Mouse (Mus musculus) C2C12 (cell line): Measurements from ENCODE around the gene Knstrn. TPM values are rescaled to one million over a fixed set of nuclear protein-coding genes. Genes with fewer than 3 reads are reported as not detected.

Source experiments
- H3K27me3 ChIP-seq: one replicate; pipeline ENCODE4 v1.6.1; 2011; ENCODE audit not compliant: control insufficient read depth, insufficient read depth, insufficient read length
- H3K36me3 ChIP-seq: one replicate; pipeline ENCODE4 v1.6.1; 2011; ENCODE audit not compliant: control insufficient read depth, insufficient read depth
- H3K4me3 ChIP-seq: one replicate; pipeline ENCODE4 v1.5.1; 2011; ENCODE audit warnings: mild to moderate bottlenecking, control low read depth; ENCODE audit not compliant: poor library complexity, insufficient read depth, severe bottlenecking
- H3K79me2 ChIP-seq: one replicate; pipeline ENCODE4 v1.6.1; 2011; ENCODE audit not compliant: control insufficient read depth, insufficient read depth
- H3K79me3 ChIP-seq: one replicate; pipeline ENCODE4 v1.6.1; 2011; ENCODE audit warnings: low read depth, control low read depth
- H3ac ChIP-seq: one replicate; pipeline ENCODE3; 2011; ENCODE audit warnings: low read depth; ENCODE audit not compliant: control insufficient read depth, insufficient read length
- CEBPB ChIP-seq: IDR thresholded peaks from one replicate; pipeline ENCODE4 v1.6.1; 2011; ENCODE audit warnings: low read depth, mild to moderate bottlenecking, control low read depth, moderate library complexity
- CTCF ChIP-seq: IDR thresholded peaks from one replicate; pipeline ENCODE4 v1.5.1; 2011; ENCODE audit not compliant: control insufficient read depth, insufficient read depth, insufficient read length
- FOSL1 ChIP-seq: IDR thresholded peaks from one replicate; pipeline ENCODE4 v1.8.0; 2011; ENCODE audit warnings: mild to moderate bottlenecking, low read length; ENCODE audit not compliant: poor library complexity, insufficient read depth, severe bottlenecking
- MAX ChIP-seq: IDR thresholded peaks from one replicate; pipeline ENCODE4 v1.6.1; 2011; ENCODE audit warnings: mild to moderate bottlenecking, control low read depth
- MYOD1 ChIP-seq: IDR thresholded peaks from one replicate; pipeline ENCODE4 v1.6.1; 2011; ENCODE audit warnings: low read depth; ENCODE audit not compliant: control insufficient read depth, insufficient read length
- MYOG ChIP-seq: IDR thresholded peaks from one replicate; pipeline ENCODE4 v1.6.1; 2011; ENCODE audit not compliant: control insufficient read depth, insufficient read length; ENCODE audit errors: extremely low read depth
- USF1 ChIP-seq: IDR thresholded peaks from one replicate; pipeline ENCODE4 v1.6.1; 2011; ENCODE audit warnings: low read depth, mild to moderate bottlenecking, control low read depth, moderate library complexity
- polyA plus RNA-seq: library from polyadenylated mRNA; unstranded; fragments of >200 nt; fragmentation: generic; extraction: Trizol; gene quantifications from one replicate; pipeline ENCODE4 v1.2.1, GENCODE M21; 2012; ENCODE audit warnings: missing spikeins

The Knstrn gene
- polyA plus RNA-seq, 1 experiment, result 76.0 TPM

- peaks cover 28% of the 10 kb centered on the region for H3K27me3 ChIP-seq
- no peak overlapping the region for H3K4me3 ChIP-seq
- TF ChIP-seq CEBPB (no peak), USF1 (no peak), MYOG (no peak), MYOD1 (no peak), CTCF (no peak), FOSL1 (no peak), MAX (no peak)
- H3K79me3 ChIP-seq, result no peaks in the 10 kb centered on the region
- no peaks in the 10 kb centered on the region for H3K79me2 ChIP-seq
- H3ac ChIP-seq, result no peak overlapping the region
- no peaks in the 10 kb centered on the region for H3K36me3 ChIP-seq
Measured at GRCm38 (mm10) chr2:118887845-118888548, 74.2 kb downstream of the Knstrn start.

- H3K27me3 ChIP-seq, result peaks cover 26% of the 10 kb centered on the region
- no peaks in the 10 kb centered on the region for H3K79me2 ChIP-seq
- H3K36me3 ChIP-seq, result no peaks in the 10 kb centered on the region
- TF ChIP-seq MAX (no peak), FOSL1 (no peak), CEBPB (no peak), MYOG (no peak)
- H3K4me3 ChIP-seq, result no peak overlapping the region
- no peak overlapping the region for H3ac ChIP-seq
- no peaks in the 10 kb centered on the region for H3K79me3 ChIP-seq
Measured at GRCm38 (mm10) chr2:118891173-118891572, 77.4 kb downstream of the Knstrn start.

GRCm38 (mm10) chr2:118895990-118896913 lies 82.4 kb downstream of the Knstrn start:
- Histone ChIP-seq H3K79me3 (no peaks in the 10 kb centered on the region), H3K27me3 (peaks cover 44% of the 10 kb centered on the region), H3K4me3 (peak overlapping the region; percentile 11), H3K79me2 (no peaks in the 10 kb centered on the region), H3K36me3 (no peaks in the 10 kb centered on the region), H3ac (peak overlapping the region; percentile 10)
- no peak for TF ChIP-seq CTCF
- TF ChIP-seq MAX, result no peak
- no peak for TF ChIP-seq USF1
- TF ChIP-seq CEBPB, result no peak
- no peak for TF ChIP-seq MYOD1

- Histone ChIP-seq H3K36me3 (no peaks in the 10 kb centered on the region), H3ac (no peak overlapping the region), H3K4me3 (no peak overlapping the region), H3K27me3 (peaks cover 42% of the 10 kb centered on the region), H3K79me2 (peaks cover under 1% of the 10 kb centered on the region), H3K79me3 (no peaks in the 10 kb centered on the region)
- TF ChIP-seq CTCF (no peak), FOSL1 (no peak), USF1 (no peak), CEBPB (no peak), MAX (no peak), MYOD1 (no peak), MYOG (no peak)
Measured at GRCm38 (mm10) chr2:118896914-118897291, 83.1 kb downstream of the Knstrn start.

- no peak for TF ChIP-seq CEBPB
- peaks cover 42% of the 10 kb centered on the region for H3K27me3 ChIP-seq
- no peak overlapping the region for H3ac ChIP-seq
- no peaks in the 10 kb centered on the region for H3K36me3 ChIP-seq
- H3K79me2 ChIP-seq, result peaks cover 5% of the 10 kb centered on the region
- H3K4me3 ChIP-seq, result no peak overlapping the region
- no peaks in the 10 kb centered on the region for H3K79me3 ChIP-seq
Measured at GRCm38 (mm10) chr2:118897392-118897791, 83.6 kb downstream of the Knstrn start.

- H3K27me3 ChIP-seq, result peaks cover 41% of the 10 kb centered on the region
- H3K36me3 ChIP-seq, result no peaks in the 10 kb centered on the region
- TF ChIP-seq CTCF, result no peak
- no peak for TF ChIP-seq FOSL1
- no peak for TF ChIP-seq USF1
- TF ChIP-seq MYOD1, result no peak
- TF ChIP-seq CEBPB, result no peak
- TF ChIP-seq MYOG, result no peak
- no peak for TF ChIP-seq MAX
- no peaks in the 10 kb centered on the region for H3K79me3 ChIP-seq
- H3K79me2 ChIP-seq, result peaks cover 9% of the 10 kb centered on the region
- H3K4me3 ChIP-seq, result no peak overlapping the region
- H3ac ChIP-seq, result no peak overlapping the region
Measured at GRCm38 (mm10) chr2:118897808-118898207, 84.0 kb downstream of the Knstrn start.
